Mouse (Mus musculus) liver, adult 2 months (tissue): Measurements from ENCODE around the gene Psmb9.

Experiments
- CTCF ChIP-seq: fragments of 200-500 bp; IDR thresholded peaks from 2 replicates; pipeline ENCODE4 v1.5.1; 2011; ENCODE audit warnings: low read depth, low read length, control low read depth
- POLR2A ChIP-seq: fragments of 200-500 bp; IDR thresholded peaks from 2 replicates; pipeline ENCODE4 v1.6.1; 2011; ENCODE audit warnings: low read length, control low read depth; ENCODE audit not compliant: insufficient read depth; ENCODE audit errors: extremely low read depth

DNA sequence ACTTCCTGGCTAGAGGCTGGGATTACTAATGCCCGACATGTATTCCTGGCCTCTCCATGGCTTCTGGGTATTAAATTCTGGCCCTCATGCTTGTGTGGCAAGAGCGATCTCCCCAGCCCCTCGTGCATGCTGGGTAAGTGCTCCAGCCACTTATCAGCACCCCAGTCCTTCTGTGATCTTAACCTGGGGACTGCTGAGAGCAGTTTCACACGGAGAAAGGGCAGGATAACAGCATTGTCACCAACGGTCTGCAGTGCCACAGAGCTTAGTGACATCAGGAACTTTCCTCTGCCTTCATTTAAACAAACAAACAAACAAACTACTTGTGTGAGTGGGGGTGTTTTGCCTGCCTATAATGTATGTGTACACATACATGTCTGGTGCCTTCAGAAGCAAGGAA is 47.3 kb downstream of the Psmb9 start:
- TF ChIP-seq POLR2A: no peak
- TF ChIP-seq CTCF: no peak
